Mouse (Mus musculus) CD4-positive, CD25-positive, alpha-beta regulatory T cell, adult 4 months (primary cell): ENCODE results near the gene Cartpt. TPM values are rescaled to one million over a fixed set of nuclear protein-coding genes. Genes with fewer than 3 reads are reported as not detected.
"Not testable (repeated sequence)": the region's sequence is repeated elsewhere in the genome, so short reads cannot be mapped to it uniquely, and the experiment has no call there.

Experiments
- ATAC-seq: one replicate; pipeline ENCODE4 v1.8.0; 2017
- polyA plus RNA-seq, 2 experiments: library from polyadenylated mRNA; unstranded; fragments of 100-300 nt; shearing (Covaris generic); gene quantifications; one replicate each; pipeline ENCODE4 v1.2.1; 2017

Cartpt gene
- polyA plus RNA-seq, 2 experiments from 2014 or later: not detected

- ATAC-seq: no peak
Observed at GRCm38 (mm10) chr13:99853131-99853530, 47.8 kb downstream of the Cartpt start.

- ATAC-seq: not testable (repeated sequence)
Observed at GRCm38 (mm10) chr13:99852416-99852815, 48.5 kb downstream of the Cartpt start.

GRCm38 (mm10) chr13:99851026-99851425 is 49.9 kb downstream of the Cartpt start:
- no peak for ATAC-seq

GRCm38 (mm10) chr13:99849597-99849996 is 51.3 kb downstream of the Cartpt start:
- no peak for ATAC-seq

Other genes starting within 250 kb of the Cartpt start
- 10 to 100 TPM; 11.5 to 18.2 TPM for gene Mccc2, start 114.5 kb upstream of the Cartpt start, polyA plus RNA-seq
- 10 to 100 TPM; 17.5 to 26.5 TPM for gene Bdp1, start 203.0 kb upstream of the Cartpt start, polyA plus RNA-seq
- 1 to 10 TPM; 5.6 to 6.3 TPM for gene Serf1, start 206.9 kb upstream of the Cartpt start, polyA plus RNA-seq
- 10 to 100 TPM; 36.4 to 36.6 TPM for gene Smn1, start 223.8 kb upstream of the Cartpt start, polyA plus RNA-seq